Mouse (Mus musculus): ENCODE data around the gene Myo1b. TPM values are rescaled to one million over a fixed set of nuclear protein-coding genes. Genes with fewer than 3 reads are reported as not detected.

The Myo1b gene
- polyA plus RNA-seq, 1 experiment from 2014 or later: 79.4 TPM

- 31% methylated on average over 8 of the region's 8 CpGs for WGBS
- ATAC-seq: no peak
- Histone ChIP-seq H3K4me2 (ENCODE audit: low read length) (no peak overlapping the region), H3K9ac (replicated peaks; ENCODE audit: low read depth, low read length) (no peak overlapping the region), H3K27ac (ENCODE audit: low read length) (no peak overlapping the region), H3K27me3 (replicated peaks; ENCODE audit: control insufficient read depth, insufficient read depth, low read length) (no peaks in the 10 kb centered on the region), H3K4me1 (replicated peaks; ENCODE audit: control insufficient read depth, insufficient read depth, low read length) (peaks cover 15% of the 10 kb centered on the region), H3K9me3 (ENCODE audit: control insufficient read depth, low read length) (no peaks in the 10 kb centered on the region), H3K36me3 (ENCODE audit: control insufficient read depth, insufficient read depth) (no peaks in the 10 kb centered on the region), H3K4me3 (replicated peaks; ENCODE audit: low read length) (no peak overlapping the region)
Measured at GRCm38 (mm10) chr1:51907821-51908220, 8.1 kb downstream of the Myo1b start.

DNA sequence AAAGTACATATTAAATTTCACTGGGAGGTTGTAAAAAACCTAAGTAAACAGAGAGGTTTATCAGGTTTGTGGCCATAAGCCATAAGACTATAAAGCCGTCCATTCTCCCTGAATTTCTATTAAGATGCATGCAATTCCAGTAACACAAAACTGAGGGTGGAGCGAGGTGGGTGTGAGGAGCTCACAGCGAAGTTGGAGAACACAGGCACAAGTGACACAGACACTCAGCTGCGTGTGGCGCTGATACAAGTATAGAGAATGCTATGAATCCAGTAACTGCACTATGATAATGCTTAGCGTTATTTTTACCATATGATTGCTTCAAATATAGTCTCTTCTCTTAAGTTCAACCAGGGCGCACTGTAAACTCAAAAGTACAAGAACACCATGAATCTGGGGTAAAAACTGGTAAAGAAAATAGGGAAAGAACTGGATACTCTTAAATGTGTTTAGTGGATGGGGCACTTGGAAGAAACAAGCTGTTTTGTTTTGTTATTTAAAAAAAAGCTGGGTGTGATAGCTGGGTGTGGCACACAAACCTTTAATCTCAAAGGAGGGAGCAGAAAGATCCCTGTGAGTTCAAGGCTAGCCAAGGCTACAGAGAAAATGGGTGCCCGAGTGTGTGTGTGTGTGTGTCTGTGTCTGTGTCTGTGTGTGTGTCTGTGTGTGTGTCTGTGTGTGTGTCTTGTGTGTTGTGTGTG, 9.5 kb downstream of the Myo1b start:
- Histone ChIP-seq H3K27me3 (replicated peaks; ENCODE audit: control insufficient read depth, insufficient read depth, low read length) (no peaks in the 10 kb centered on the region), H3K4me3 (replicated peaks; ENCODE audit: low read length) (no peak overlapping the region), H3K4me2 (ENCODE audit: low read length) (no peak overlapping the region), H3K27ac (ENCODE audit: low read length) (no peak overlapping the region), H3K9me3 (ENCODE audit: control insufficient read depth, low read length) (no peaks in the 10 kb centered on the region), H3K9ac (replicated peaks; ENCODE audit: low read depth, low read length) (no peak overlapping the region), H3K4me1 (replicated peaks; ENCODE audit: control insufficient read depth, insufficient read depth, low read length) (peaks cover 12% of the 10 kb centered on the region), H3K36me3 (ENCODE audit: control insufficient read depth, insufficient read depth) (no peaks in the 10 kb centered on the region)
- no peak for ATAC-seq
- WGBS: 90% methylated on average over 8 of the region's 8 CpGs

- no peak for ATAC-seq
- H3K36me3 ChIP-seq (ENCODE audit: control insufficient read depth, insufficient read depth): no peaks in the 10 kb centered on the region
- WGBS: 91% methylated on average over 6 of the region's 6 CpGs
Measured at GRCm38 (mm10) chr1:51905073-51905472, 10.8 kb downstream of the Myo1b start.

GRCm38 (mm10) chr1:51897160-51897572, 18.7 kb downstream of the Myo1b start:
- Histone ChIP-seq H3K9me3 (ENCODE audit: control insufficient read depth, low read length) (no peaks in the 10 kb centered on the region), H3K36me3 (ENCODE audit: control insufficient read depth, insufficient read depth) (no peaks in the 10 kb centered on the region), H3K27me3 (replicated peaks; ENCODE audit: control insufficient read depth, insufficient read depth, low read length) (no peaks in the 10 kb centered on the region), H3K4me3 (replicated peaks; ENCODE audit: low read length) (no peak overlapping the region), H3K4me1 (replicated peaks; ENCODE audit: control insufficient read depth, insufficient read depth, low read length) (peaks cover 7% of the 10 kb centered on the region), H3K4me2 (ENCODE audit: low read length) (no peak overlapping the region), H3K27ac (ENCODE audit: low read length) (no peak overlapping the region), H3K9ac (replicated peaks; ENCODE audit: low read depth, low read length) (no peak overlapping the region)
- 26% methylated on average over 2 of the region's 6 CpGs for WGBS
- ATAC-seq: peak; percentile 36

More at GRCm38 (mm10) chr1:51905073-51905472, 10.8 kb downstream of the Myo1b start:
- Histone ChIP-seq H3K4me3 (replicated peaks; ENCODE audit: low read length) (no peak overlapping the region), H3K27ac (ENCODE audit: low read length) (no peak overlapping the region), H3K9ac (replicated peaks; ENCODE audit: low read depth, low read length) (no peak overlapping the region), H3K4me2 (ENCODE audit: low read length) (no peak overlapping the region), H3K27me3 (replicated peaks; ENCODE audit: control insufficient read depth, insufficient read depth, low read length) (no peaks in the 10 kb centered on the region), H3K9me3 (ENCODE audit: control insufficient read depth, low read length) (no peaks in the 10 kb centered on the region), H3K4me1 (replicated peaks; ENCODE audit: control insufficient read depth, insufficient read depth, low read length) (peaks cover 12% of the 10 kb centered on the region)

DNA sequence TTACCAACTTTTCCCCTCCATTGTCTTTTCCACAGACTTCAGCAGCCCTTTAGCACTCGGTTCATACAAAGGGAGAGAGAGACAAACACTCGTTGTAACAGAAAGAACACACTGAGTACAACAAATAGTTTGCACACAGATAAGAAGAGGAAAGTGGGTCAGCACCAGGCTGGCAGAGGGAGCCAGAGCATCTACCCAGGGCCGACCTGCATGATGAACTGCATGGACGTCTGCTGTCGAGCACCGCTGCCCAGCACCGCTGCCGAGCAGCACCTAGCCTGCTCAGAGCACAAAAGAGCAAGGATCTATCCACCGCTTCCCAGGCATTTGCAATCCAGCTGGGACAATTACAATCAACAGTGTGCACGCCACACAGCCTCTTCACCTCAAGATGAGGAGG, 19.9 kb downstream of the Myo1b start:
- H3K27ac ChIP-seq (ENCODE audit: low read length): no peak overlapping the region
- no peak overlapping the region for H3K4me3 ChIP-seq (replicated peaks; ENCODE audit: low read length)
- H3K4me1 ChIP-seq (replicated peaks; ENCODE audit: control insufficient read depth, insufficient read depth, low read length): peaks cover 7% of the 10 kb centered on the region
- ATAC-seq: no peak
- no peaks in the 10 kb centered on the region for H3K9me3 ChIP-seq (ENCODE audit: control insufficient read depth, low read length)
- no peak overlapping the region for H3K9ac ChIP-seq (replicated peaks; ENCODE audit: low read depth, low read length)
- no peak overlapping the region for H3K4me2 ChIP-seq (ENCODE audit: low read length)
- 31% methylated on average over 10 of the region's 10 CpGs for WGBS
- H3K36me3 ChIP-seq (ENCODE audit: control insufficient read depth, insufficient read depth): no peaks in the 10 kb centered on the region
- no peaks in the 10 kb centered on the region for H3K27me3 ChIP-seq (replicated peaks; ENCODE audit: control insufficient read depth, insufficient read depth, low read length)

- no peaks in the 10 kb centered on the region for H3K27me3 ChIP-seq (replicated peaks; ENCODE audit: control insufficient read depth, insufficient read depth, low read length)
- WGBS: 68% methylated on average over 3 of the region's 3 CpGs
- H3K9me3 ChIP-seq (ENCODE audit: control insufficient read depth, low read length): no peaks in the 10 kb centered on the region
- H3K27ac ChIP-seq (ENCODE audit: low read length): no peak overlapping the region
- H3K36me3 ChIP-seq (ENCODE audit: control insufficient read depth, insufficient read depth): no peaks in the 10 kb centered on the region
- no peak overlapping the region for H3K4me2 ChIP-seq (ENCODE audit: low read length)
- H3K9ac ChIP-seq (replicated peaks; ENCODE audit: low read depth, low read length): no peak overlapping the region
- no peak for ATAC-seq
- H3K4me3 ChIP-seq (replicated peaks; ENCODE audit: low read length): no peak overlapping the region
- peaks cover 7% of the 10 kb centered on the region for H3K4me1 ChIP-seq (replicated peaks; ENCODE audit: control insufficient read depth, insufficient read depth, low read length)
Measured at GRCm38 (mm10) chr1:51894721-51895120, 21.1 kb downstream of the Myo1b start.

DNA sequence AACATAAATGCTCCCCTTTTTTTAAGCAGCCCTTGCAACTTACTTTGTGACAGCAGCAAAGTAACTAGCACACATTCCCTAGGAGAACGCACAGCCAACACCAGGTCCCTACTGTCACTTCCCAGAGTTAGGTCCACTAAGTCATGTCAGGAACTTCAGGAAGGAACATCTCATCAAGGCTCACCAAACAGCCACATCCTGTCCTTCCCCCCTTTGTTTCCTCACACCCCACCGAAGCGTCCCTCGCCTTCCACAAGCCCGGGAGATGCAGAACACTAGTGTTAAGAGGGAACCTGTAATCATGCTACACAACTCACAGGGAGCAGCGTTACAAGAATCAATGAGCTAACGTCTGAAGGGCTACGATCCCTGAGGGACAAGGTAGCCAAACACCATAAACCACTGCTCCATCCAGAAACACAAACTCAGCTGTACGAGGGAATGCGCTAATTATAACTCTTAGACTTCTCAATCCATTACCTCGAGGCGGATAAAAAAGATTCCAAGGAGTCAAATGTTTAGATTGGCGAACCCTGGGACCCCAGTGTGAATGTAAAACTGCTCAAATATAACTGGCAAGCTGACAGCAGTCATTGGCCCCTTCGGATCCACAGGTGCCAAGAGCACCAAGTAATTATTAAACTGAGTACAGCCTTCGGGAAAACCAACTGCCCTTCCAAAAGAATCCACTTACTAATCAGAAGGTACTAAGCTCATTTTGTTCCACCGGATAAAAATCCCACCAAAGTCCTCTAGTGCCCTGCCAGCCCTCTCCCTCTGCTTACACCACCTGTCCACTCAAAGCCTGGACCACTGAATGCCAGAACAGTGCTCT, 22.1 kb downstream of the Myo1b start:
- H3K27ac ChIP-seq (ENCODE audit: low read length): no peak overlapping the region
- ATAC-seq: no peak
- no peaks in the 10 kb centered on the region for H3K9me3 ChIP-seq (ENCODE audit: control insufficient read depth, low read length)
- H3K4me1 ChIP-seq (replicated peaks; ENCODE audit: control insufficient read depth, insufficient read depth, low read length): peaks cover 10% of the 10 kb centered on the region
- WGBS: 70% methylated on average over 16 of the region's 16 CpGs
- no peak overlapping the region for H3K4me3 ChIP-seq (replicated peaks; ENCODE audit: low read length)
- H3K4me2 ChIP-seq (ENCODE audit: low read length): no peak overlapping the region
- H3K9ac ChIP-seq (replicated peaks; ENCODE audit: low read depth, low read length): no peak overlapping the region
- no peaks in the 10 kb centered on the region for H3K27me3 ChIP-seq (replicated peaks; ENCODE audit: control insufficient read depth, insufficient read depth, low read length)
- no peaks in the 10 kb centered on the region for H3K36me3 ChIP-seq (ENCODE audit: control insufficient read depth, insufficient read depth)

DNA sequence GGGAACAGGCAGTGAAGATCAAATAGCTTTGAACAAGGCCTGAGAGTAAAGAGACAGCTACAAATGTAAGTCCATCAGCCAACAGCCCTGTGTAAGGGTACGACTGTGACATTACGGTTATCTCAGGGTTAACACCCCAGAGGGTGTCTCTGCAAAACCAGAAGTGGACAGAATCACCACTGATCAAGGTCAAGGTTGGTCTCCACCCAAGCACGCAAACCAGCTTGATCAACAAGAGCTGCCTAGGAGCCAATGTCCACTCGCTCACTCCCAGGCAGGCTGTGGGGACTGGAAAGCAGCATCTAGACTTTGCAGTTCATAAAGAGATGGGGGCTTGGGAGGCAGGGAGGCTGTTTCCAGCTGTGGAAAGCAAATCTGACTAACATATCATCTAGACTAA, 23.9 kb downstream of the Myo1b start:
- H3K36me3 ChIP-seq (ENCODE audit: control insufficient read depth, insufficient read depth): no peaks in the 10 kb centered on the region
- ATAC-seq: no peak
- H3K4me1 ChIP-seq (replicated peaks; ENCODE audit: control insufficient read depth, insufficient read depth, low read length): peaks cover 10% of the 10 kb centered on the region
- no peaks in the 10 kb centered on the region for H3K27me3 ChIP-seq (replicated peaks; ENCODE audit: control insufficient read depth, insufficient read depth, low read length)
- 93% methylated on average over 4 of the region's 4 CpGs for WGBS
- no peaks in the 10 kb centered on the region for H3K9me3 ChIP-seq (ENCODE audit: control insufficient read depth, low read length)
- no peak overlapping the region for H3K9ac ChIP-seq (replicated peaks; ENCODE audit: low read depth, low read length)
- no peak overlapping the region for H3K27ac ChIP-seq (ENCODE audit: low read length)
- no peak overlapping the region for H3K4me3 ChIP-seq (replicated peaks; ENCODE audit: low read length)
- no peak overlapping the region for H3K4me2 ChIP-seq (ENCODE audit: low read length)

- WGBS: 82% methylated on average over 9 of the region's 9 CpGs
- H3K4me3 ChIP-seq (replicated peaks; ENCODE audit: low read length): no peak overlapping the region
- H3K9ac ChIP-seq (replicated peaks; ENCODE audit: low read depth, low read length): no peak overlapping the region
- peaks cover 8% of the 10 kb centered on the region; the same call in 1 of the 2 replicates for H3K4me1 ChIP-seq (replicated peaks; ENCODE audit: control insufficient read depth, insufficient read depth, low read length)
- H3K36me3 ChIP-seq (ENCODE audit: control insufficient read depth, insufficient read depth): no peaks in the 10 kb centered on the region
- H3K27ac ChIP-seq (ENCODE audit: low read length): no peak overlapping the region
- no peak overlapping the region for H3K4me2 ChIP-seq (ENCODE audit: low read length)
- H3K27me3 ChIP-seq (replicated peaks; ENCODE audit: control insufficient read depth, insufficient read depth, low read length): no peaks in the 10 kb centered on the region
- no peak for ATAC-seq
- H3K9me3 ChIP-seq (ENCODE audit: control insufficient read depth, low read length): no peaks in the 10 kb centered on the region
Measured at GRCm38 (mm10) chr1:51888046-51888813, 27.6 kb downstream of the Myo1b start.

Measured in forebrain, embryonic 16.5 days (tissue).